Mouse (Mus musculus) G1E (cell line): ENCODE data around the gene Col4a2.

Source experiments
- CTCF ChIP-seq: IDR thresholded peaks from 2 replicates; pipeline ENCODE4 v1.5.1; 2012; ENCODE audit warnings: low read depth, low read length, inconsistent platforms, mixed read lengths
- GATA1 ChIP-seq: IDR thresholded peaks from 2 replicates; pipeline ENCODE4 v1.6.1; 2012; ENCODE audit warnings: borderline replicate concordance, low read length, inconsistent platforms, mixed read lengths
- TAL1 ChIP-seq: conservative IDR thresholded peaks from 2 replicates; pipeline ENCODE4 v1.6.1; 2012; ENCODE audit warnings: low read depth, low read length, inconsistent platforms, mixed read lengths

GRCm38 (mm10) chr8:11336346-11336745 is 23.7 kb downstream of the Col4a2 start:
- TF ChIP-seq CTCF (no peak), TAL1 (no peak), GATA1 (no peak)
